Mouse (Mus musculus) lung, postnatal 25 days (tissue): ENCODE measurements around the gene Pla2g7.
"Not testable (repeated sequence)": the region's sequence is repeated elsewhere in the genome, so short reads cannot be mapped to it uniquely, and the experiment has no call there.

ENCODE experiments used
- DNase-seq: peaks from one replicate; pipeline ENCODE4 v3.0.0; 2022; ENCODE audit warnings: low spot score

The Pla2g7 gene

GRCm38 (mm10) chr17:43567992-43568888 lies at the start of gene Pla2g7:
Pla2g7 (plus strand) TSS chr17:43568098.
- DNase-seq: no peak

GRCm38 (mm10) chr17:43518644-43519409 lies 49.1 kb upstream of the Pla2g7 start:
- peak; percentile 55 for DNase-seq

- no peak for DNase-seq
These were observed 47.7 kb upstream of the Pla2g7 start for GRCm38 (mm10) chr17:43520166-43520565.

GRCm38 (mm10) chr17:43530507-43530906 lies 37.4 kb upstream of the Pla2g7 start:
- DNase-seq: no peak

GRCm38 (mm10) chr17:43531192-43531591 lies 36.7 kb upstream of the Pla2g7 start:
- no peak for DNase-seq

GRCm38 (mm10) chr17:43534362-43535222 lies 33.3 kb upstream of the Pla2g7 start:
- DNase-seq: peak; percentile 14

GRCm38 (mm10) chr17:43536841-43537240 lies 31.1 kb upstream of the Pla2g7 start:
- not testable (repeated sequence) for DNase-seq

- no peak for DNase-seq
These were observed 29.1 kb upstream of the Pla2g7 start for GRCm38 (mm10) chr17:43538767-43539166.

- no peak for DNase-seq
These were observed 24.4 kb upstream of the Pla2g7 start, which contains the start of gene Ankrd66 for GRCm38 (mm10) chr17:43543539-43543938. Ankrd66 (minus strand) TSS chr17:43543639.

GRCm38 (mm10) chr17:43544040-43544439 lies 23.9 kb upstream of the Pla2g7 start:
- no peak for DNase-seq

GRCm38 (mm10) chr17:43551122-43551630 lies 16.7 kb upstream of the Pla2g7 start:
- DNase-seq: no peak

GRCm38 (mm10) chr17:43554516-43555403 lies 13.1 kb upstream of the Pla2g7 start:
- DNase-seq: no peak

- no peak for DNase-seq
These were observed 10.8 kb upstream of the Pla2g7 start for GRCm38 (mm10) chr17:43557104-43557503.

- peak; percentile 26 for DNase-seq
These were observed 10.3 kb upstream of the Pla2g7 start for GRCm38 (mm10) chr17:43557541-43558090.

- DNase-seq: no peak
These were observed 9.2 kb upstream of the Pla2g7 start for GRCm38 (mm10) chr17:43558678-43559077.

- no peak for DNase-seq
These were observed 4.5 kb upstream of the Pla2g7 start for GRCm38 (mm10) chr17:43563192-43563987.

GRCm38 (mm10) chr17:43567593-43567991 lies 306 bp upstream of the Pla2g7 start:
- DNase-seq: no peak

GRCm38 (mm10) chr17:43569287-43569686 lies 1.4 kb downstream of the Pla2g7 start:
- DNase-seq: no peak

GRCm38 (mm10) chr17:43573624-43574073 lies 5.8 kb downstream of the Pla2g7 start:
- DNase-seq: peak; percentile 47
